Mouse (Mus musculus): ENCODE measurements around the gene Rnase11. TPM values are rescaled to one million over a fixed set of nuclear protein-coding genes. Genes with fewer than 3 reads are reported as not detected.
A peak's percentile ranks its signal among the peaks of the same experiment; 100 is the strongest.

The Rnase11 gene
- total RNA-seq (2021), result not detected
- long read RNA-seq, experiment 1, result 0 reads
- long read RNA-seq, experiment 2, result 0 reads

- DNase-seq (ENCODE audit: low spot score in 2 of 2), result no peak
Measured at GRCm38 (mm10) chr14:51050063-51050462, at the start of gene Rnase11. Rnase11 (minus strand) TSS chr14:51050163.

- no peak for DNase-seq (ENCODE audit: low spot score in 2 of 2)
Measured at GRCm38 (mm10) chr14:51098921-51099320, 49.0 kb upstream of the Rnase11 start.

- peak; percentile 53 to 83 for DNase-seq (ENCODE audit: low spot score in 2 of 2)
Measured at GRCm38 (mm10) chr14:51098300-51098699, 48.3 kb upstream of the Rnase11 start.

GRCm38 (mm10) chr14:51095736-51096524 lies 46.0 kb upstream of the Rnase11 start:
- no peak for DNase-seq (ENCODE audit: low spot score in 2 of 2)

- DNase-seq (ENCODE audit: low spot score in 2 of 2), result no peak
Measured at GRCm38 (mm10) chr14:51094921-51095320, 45.0 kb upstream of the Rnase11 start.

- no peak for DNase-seq (ENCODE audit: low spot score in 2 of 2)
Measured at GRCm38 (mm10) chr14:51094096-51094875, 44.3 kb upstream of the Rnase11 start.

- no peak for DNase-seq (ENCODE audit: low spot score in 2 of 2)
Measured at GRCm38 (mm10) chr14:51093496-51093895, 43.5 kb upstream of the Rnase11 start.

GRCm38 (mm10) chr14:51092073-51092620 lies 42.2 kb upstream of the Rnase11 start:
- no peak for DNase-seq (ENCODE audit: low spot score in 2 of 2)

GRCm38 (mm10) chr14:51090921-51091900 lies 41.2 kb upstream of the Rnase11 start, which contains the start of the genes Rnase4 and Ang:
Rnase4 (plus strand) TSS chr14:51091077.
Ang (plus strand) TSS chr14:51091150.
- DNase-seq (ENCODE audit: low spot score in 2 of 2), result peak; percentile 24 to 50

- peak; percentile 85 to 92 for DNase-seq (ENCODE audit: low spot score in 2 of 2)
Measured at GRCm38 (mm10) chr14:51090077-51090781, 40.3 kb upstream of the Rnase11 start.

- DNase-seq (ENCODE audit: low spot score in 2 of 2), result peak in 1 of 2 experiments; percentile 7
Measured at GRCm38 (mm10) chr14:51089674-51090076, 39.7 kb upstream of the Rnase11 start.

- peak; percentile 96 to 99 for DNase-seq (ENCODE audit: low spot score in 2 of 2)
Measured at GRCm38 (mm10) chr14:51088970-51089673, 39.2 kb upstream of the Rnase11 start.

GRCm38 (mm10) chr14:51088166-51088969 lies 38.4 kb upstream of the Rnase11 start:
- DNase-seq (ENCODE audit: low spot score in 2 of 2), result peak; percentile 81 to 89

GRCm38 (mm10) chr14:51087762-51088161 lies 37.8 kb upstream of the Rnase11 start:
- DNase-seq (ENCODE audit: low spot score in 2 of 2), result no peak

- no peak for DNase-seq (ENCODE audit: low spot score in 2 of 2)
Measured at GRCm38 (mm10) chr14:51085911-51086310, 35.9 kb upstream of the Rnase11 start.

GRCm38 (mm10) chr14:51085086-51085485 lies 35.1 kb upstream of the Rnase11 start:
- DNase-seq (ENCODE audit: low spot score in 2 of 2), result no peak

- no peak for DNase-seq (ENCODE audit: low spot score in 2 of 2)
Measured at GRCm38 (mm10) chr14:51083805-51084204, 33.8 kb upstream of the Rnase11 start.

Measured in adrenal gland, adult 18-20 months (tissue).